Mouse (Mus musculus) CH12.LX (cell line): ENCODE results near the gene Edn2. TPM values are rescaled to one million over a fixed set of nuclear protein-coding genes. Genes with fewer than 3 reads are reported as not detected.

Experiments used
- DNase-seq: peaks from one replicate; pipeline ENCODE4 v3.0.0-alpha.2; 2013; ENCODE audit errors: extremely low read depth
- H3K27ac ChIP-seq: 2 replicates; pipeline ENCODE4 v1.5.1; 2012; ENCODE audit warnings: low read depth, mild to moderate bottlenecking, control low read depth, moderate library complexity; ENCODE audit not compliant: insufficient read depth
- H3K27me3 ChIP-seq: replicated peaks from 2 replicates; pipeline ENCODE3; 2012; ENCODE audit warnings: inconsistent platforms
- H3K36me3 ChIP-seq, 2 experiments: replicated peaks in 1 of 2; 2 replicates each; pipeline versions ENCODE3 to v1.6.1; 2012; ENCODE audit warnings: inconsistent platforms in 1 of 2, low read length in 1 of 2, mild to moderate bottlenecking in 1 of 2, mixed read lengths in 1 of 2, moderate library complexity in 1 of 2; ENCODE audit not compliant: control insufficient read depth in 1 of 2, insufficient read depth in 1 of 2
- H3K4me1 ChIP-seq, 2 experiments: 2 replicates each; pipeline ENCODE4 v1.6.1; 2012; ENCODE audit warnings: inconsistent platforms in 1 of 2, moderate library complexity in 1 of 2; ENCODE audit not compliant: insufficient read depth in 2 of 2, control insufficient read depth in 1 of 2
- H3K4me2 ChIP-seq: 2 replicates; pipeline ENCODE4 v1.6.1; 2012; ENCODE audit warnings: low read depth, mild to moderate bottlenecking, control low read depth; ENCODE audit not compliant: poor library complexity, insufficient read depth, severe bottlenecking
- H3K4me3 ChIP-seq, 3 experiments: fragments of 150-350 bp in 1 of 3; sonication (generic) in 1 of 3; replicated peaks in 1 of 3; 2 replicates each; pipeline versions ENCODE3 to v1.5.1; 2011 to 2012; ENCODE audit warnings: low read depth in 2 of 3, low read length in 2 of 3, mild to moderate bottlenecking in 2 of 3, moderate library complexity in 2 of 3, control low read depth in 1 of 3, improper control_type of control experiment in 1 of 3, inconsistent platforms in 1 of 3, mixed read lengths in 1 of 3; ENCODE audit not compliant: poor library complexity in 1 of 3
- H3K79me2 ChIP-seq: replicated peaks from 2 replicates; pipeline ENCODE4 v1.6.1; 2012; ENCODE audit warnings: mild to moderate bottlenecking, moderate library complexity; ENCODE audit not compliant: control insufficient read depth, poor library complexity, insufficient read depth, severe bottlenecking; ENCODE audit errors: extremely low read depth
- H3K9ac ChIP-seq: 2 replicates; pipeline ENCODE4 v1.6.1; 2012; ENCODE audit warnings: low read depth, mild to moderate bottlenecking, control low read depth, moderate library complexity; ENCODE audit not compliant: insufficient read depth
- H3K9me3 ChIP-seq: replicated peaks from 2 replicates; pipeline ENCODE3; 2012; ENCODE audit warnings: low read length, inconsistent platforms, mixed read lengths
- CHD2 ChIP-seq: IDR thresholded peaks from 2 replicates; pipeline ENCODE4 v1.6.1; 2011; ENCODE audit warnings: low read length, improper control_type of control experiment
- CTCF ChIP-seq, 2 experiments: IDR thresholded peaks in 1 of 2; conservative IDR thresholded peaks in 1 of 2; 2 replicates each; pipeline ENCODE4 v1.5.1; 2011 to 2012; ENCODE audit warnings: low read depth in 2 of 2, low read length in 2 of 2, improper control_type of control experiment in 1 of 2, inconsistent platforms in 1 of 2, mild to moderate bottlenecking in 1 of 2, moderate library complexity in 1 of 2
- ELF1 ChIP-seq: IDR thresholded peaks from 2 replicates; pipeline ENCODE4 v1.6.1; 2014; ENCODE audit warnings: low read depth, mild to moderate bottlenecking, inconsistent platforms, low read length, improper control_type of control experiment
- GABPA ChIP-seq: IDR thresholded peaks from 2 replicates; pipeline ENCODE4 v1.6.1; 2012; ENCODE audit warnings: low read depth, low read length, improper control_type of control experiment, inconsistent platforms; ENCODE audit not compliant: insufficient replicate concordance
- HCFC1 ChIP-seq: IDR thresholded peaks from 2 replicates; pipeline ENCODE4 v1.6.1; 2012; ENCODE audit warnings: low read depth, mild to moderate bottlenecking, inconsistent platforms, low read length, improper control_type of control experiment
- IRF4 ChIP-seq: IDR thresholded peaks from 2 replicates; pipeline ENCODE4 v1.6.1; 2014; ENCODE audit warnings: low read depth, mild to moderate bottlenecking, inconsistent platforms, low read length, improper control_type of control experiment
- JUN ChIP-seq: IDR thresholded peaks from 2 replicates; pipeline ENCODE4 v1.6.1; 2011; ENCODE audit warnings: low read depth, mild to moderate bottlenecking, low read length, improper control_type of control experiment, moderate library complexity; ENCODE audit not compliant: insufficient read depth
- MAX ChIP-seq: IDR thresholded peaks from 2 replicates; pipeline ENCODE4 v1.6.1; 2011; ENCODE audit warnings: low read length, improper control_type of control experiment
- MAZ ChIP-seq: IDR thresholded peaks from 2 replicates; pipeline ENCODE4 v1.6.1; 2012; ENCODE audit warnings: low read depth, mild to moderate bottlenecking, inconsistent platforms, low read length, improper control_type of control experiment, moderate library complexity
- MYC ChIP-seq: IDR thresholded peaks from 2 replicates; pipeline ENCODE4 v1.6.1; 2011; ENCODE audit warnings: low read depth, mild to moderate bottlenecking, improper control_type of control experiment, low read length
- NRF1 ChIP-seq: IDR thresholded peaks from 2 replicates; pipeline ENCODE4 v1.6.1; 2014; ENCODE audit warnings: low read depth, mild to moderate bottlenecking, inconsistent platforms, low read length, improper control_type of control experiment, moderate library complexity
- PAX5 ChIP-seq: IDR thresholded peaks from 2 replicates; pipeline ENCODE4 v1.6.1; 2012; ENCODE audit warnings: low read length, inconsistent platforms, mixed read lengths
- POLR2A ChIP-seq: IDR thresholded peaks from 2 replicates; pipeline ENCODE4 v1.6.1; 2011; ENCODE audit warnings: low read depth, mild to moderate bottlenecking, improper control_type of control experiment, low read length
- RCOR1 ChIP-seq: conservative IDR thresholded peaks from 2 replicates; pipeline ENCODE4 v1.6.1; 2012; ENCODE audit warnings: low read depth, mild to moderate bottlenecking, inconsistent platforms, low read length, improper control_type of control experiment
- SMC3 ChIP-seq: IDR thresholded peaks from 2 replicates; pipeline ENCODE4 v1.6.1; 2011; ENCODE audit warnings: low read depth, low read length, improper control_type of control experiment
- USF1 ChIP-seq: IDR thresholded peaks from 2 replicates; pipeline ENCODE4 v1.6.1; 2014; ENCODE audit warnings: low read depth, mild to moderate bottlenecking, inconsistent platforms, low read length, improper control_type of control experiment
- USF2 ChIP-seq: conservative IDR thresholded peaks from 2 replicates; pipeline ENCODE4 v1.6.1; 2011; ENCODE audit warnings: low read depth, low read length, improper control_type of control experiment
- ZKSCAN1 ChIP-seq: IDR thresholded peaks from 2 replicates; pipeline ENCODE4 v1.6.1; 2012; ENCODE audit warnings: low read depth, inconsistent platforms, low read length, improper control_type of control experiment, borderline replicate concordance
- ZMIZ1 ChIP-seq: IDR thresholded peaks from 2 replicates; pipeline ENCODE4 v1.6.1; 2012; ENCODE audit warnings: low read depth, mild to moderate bottlenecking, inconsistent platforms, low read length, improper control_type of control experiment
- ZNF384 ChIP-seq: IDR thresholded peaks from 2 replicates; pipeline ENCODE4 v1.6.1; 2012; ENCODE audit warnings: low read depth, low read length, improper control_type of control experiment, inconsistent platforms
- dilution Hi-C: fragments of 300-500 bp; cut with MboI; formaldehyde crosslinking; loops from 2 replicates; pipeline ENCODE4 v1.14.3; 2020; ENCODE audit warnings: low sequenced_read_pairs; ENCODE audit not compliant: extremely low pct_unique_long_range_greater_than_20kb, extremely low pct_ligation_motif_present
- in situ Hi-C: fragments of 300-500 bp; cut with MboI; formaldehyde crosslinking; loops from 3 replicates; pipeline ENCODE4 v1.14.3; 2019; ENCODE audit warnings: low sequenced_read_pairs, low pct_ligation_motif_present, low pct_unique_long_range_greater_than_20kb, mixed read lengths
- polyA plus RNA-seq: library from polyadenylated mRNA; unstranded; fragments of >175 nt; gene quantifications from 2 replicates; pipeline ENCODE4 v1.2.1, GENCODE M21; 2012; ENCODE audit warnings: low read depth; ENCODE audit not compliant: insufficient read length
- total RNA-seq, 2 experiments: library from RNA; depleted of rRNA; stranded (reverse); fragments of 300-350 nt in 1 of 2; fragments of >200 nt in 1 of 2; gene quantifications; 2 replicates each; pipeline ENCODE4 v1.2.3; 2012 to 2014

Edn2 gene
- total and polyA plus RNA-seq, 3 experiments, result not detected

DNA sequence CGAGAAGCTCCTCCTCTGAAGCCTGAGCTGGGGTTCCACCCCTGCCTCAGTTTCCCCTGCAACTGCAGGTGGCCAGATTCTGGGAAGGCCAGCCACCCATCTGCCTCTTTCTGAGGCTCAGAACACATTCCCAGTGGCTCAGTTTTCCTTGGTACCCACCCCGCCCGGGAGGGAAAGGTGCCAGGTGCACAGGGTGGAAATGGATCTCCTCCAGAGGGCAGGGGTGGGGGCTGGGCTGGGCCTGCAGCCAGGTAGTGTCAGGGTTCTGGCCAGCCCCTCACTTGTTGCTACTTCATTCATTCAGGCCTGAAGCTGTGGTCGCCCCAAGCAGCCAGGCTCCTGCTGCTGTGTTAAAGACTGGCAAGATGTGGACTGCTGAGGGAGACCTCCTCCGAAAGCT lies 3.3 kb downstream of the Edn2 start:
- H3K4me1 ChIP-seq, result peaks cover 20 to 56% of the 10 kb centered on the region in 2 experiments
- H3K36me3 ChIP-seq, result no peaks in the 10 kb centered on the region
- H3K79me2 ChIP-seq, result no peaks in the 10 kb centered on the region
- TF ChIP-seq ELF1, result no peak
- no peak for TF ChIP-seq MAZ
- TF ChIP-seq ZKSCAN1, result no peak
- no peak for TF ChIP-seq PAX5
- dilution Hi-C loops (no loop called here), in situ Hi-C loops (no loop called here)
- H3K4me3 ChIP-seq, result no peak overlapping the region
- DNase-seq, result no peak
- no peak overlapping the region for H3K9ac ChIP-seq
- no peak overlapping the region for H3K27ac ChIP-seq
- H3K9me3 ChIP-seq, result no peaks in the 10 kb centered on the region
- no peak overlapping the region for H3K4me2 ChIP-seq
- H3K27me3 ChIP-seq, result peaks cover 5% of the 10 kb centered on the region

GRCm38 (mm10) chr4:120167778-120168177 lies 6.8 kb downstream of the Edn2 start:
- Histone ChIP-seq H3K79me2 (no peaks in the 10 kb centered on the region), H3K4me2 (no peak overlapping the region), H3K9me3 (no peaks in the 10 kb centered on the region), H3K27ac (no peak overlapping the region), H3K9ac (no peak overlapping the region), H3K4me3 (no peak overlapping the region), H3K36me3 (no peaks in the 10 kb centered on the region), H3K27me3 (peaks cover 22% of the 10 kb centered on the region), H3K4me1 (peaks cover 14 to 43% of the 10 kb centered on the region in 2 experiments)
- DNase-seq, result no peak
- TF ChIP-seq USF2, result no peak
- no peak for TF ChIP-seq MAX
- no peak for TF ChIP-seq PAX5
- TF ChIP-seq JUN, result no peak
- TF ChIP-seq MYC, result no peak
- no peak for TF ChIP-seq ZKSCAN1
- TF ChIP-seq GABPA, result no peak
- no peak for TF ChIP-seq RCOR1
- TF ChIP-seq POLR2A, result no peak
- no peak for TF ChIP-seq NRF1
- no peak for TF ChIP-seq ZMIZ1
- no peak for TF ChIP-seq SMC3
- TF ChIP-seq IRF4, result no peak
- TF ChIP-seq ZNF384, result no peak
- TF ChIP-seq HCFC1, result no peak
- no peak for TF ChIP-seq CHD2
- no peak for TF ChIP-seq CTCF (conservative IDR thresholded peaks at IDR 0.05 in 1 of 2, IDR thresholded peaks at IDR 0.05 in 1 of 2; ENCODE audit: low read depth in 2 of 2, low read length in 2 of 2)
- TF ChIP-seq USF1, result no peak
- in situ Hi-C loops (no loop called here), dilution Hi-C loops (no loop called here)
